Comparison of ENCODE assay signal across 9 mouse cellular contexts in genomic region chr8:79563101-79563500, GRCm38 (mm10).
"Had no signal": no experiment of that assay in that cellular context is flagged by ENCODE, and none has a peak within 500 bp of the region (broad histone marks: within the 10 kb centered on the region; RNA-seq: fewer than 3 reads in every experiment).

No protein-coding gene starts in this region.

- H3K9ac ChIP-seq: limb, embryonic 13.5 days; liver, embryonic 13.5 days had no signal

- H3K27me3 ChIP-seq: limb, embryonic 13.5 days; liver, embryonic 13.5 days had no signal

- H3K36me3 ChIP-seq: limb, embryonic 13.5 days; liver, embryonic 13.5 days had no signal

- DNase-seq: kidney, postnatal 14 days; liver, embryonic 13.5 days; lung, adult 2 months; lung, postnatal 14 days; midbrain, embryonic 14.5 days; thymus, adult 18-20 months; thymus, postnatal 36 days had no signal

- H3K27ac ChIP-seq: limb, embryonic 13.5 days; liver, embryonic 13.5 days had no signal

- H3K4me3 ChIP-seq: limb, embryonic 13.5 days; liver, embryonic 13.5 days had no signal

- H3K9me3 ChIP-seq: limb, embryonic 13.5 days; liver, embryonic 13.5 days had no signal

- H3K4me2 ChIP-seq: limb, embryonic 13.5 days; liver, embryonic 13.5 days; midbrain, embryonic 11.5 days had no signal
